Mouse (Mus musculus) common myeloid progenitor, adult 5-6 weeks (primary cell): ENCODE data around the gene Timm22. TPM values are rescaled to one million over a fixed set of nuclear protein-coding genes. Genes with fewer than 3 reads are reported as not detected.

Experiments
- total RNA-seq: library from RNA; stranded (forward); fragments of 200-1000, 187-1606 nt; gene quantifications from 2 replicates; pipeline ENCODE4 v1.2.3, GENCODE M21; 2017

Gene Timm22
- total RNA-seq, 1 experiment from 2014 or later, result 17.0 TPM

Other genes with a start within 250 kb of the Timm22 start
- gene Vps53, start 227.3 kb upstream of the Timm22 start, total RNA-seq, result 41.8 and 43.6 TPM in 2 replicates
- 0.44 and 2.0 TPM in 2 replicates for gene Fam57a, start 227.3 kb upstream of the Timm22 start, total RNA-seq
- not detected in 2 replicates for gene Dbil5, start 189.3 kb upstream of the Timm22 start, total RNA-seq
- 21.7 and 21.9 TPM in 2 replicates for gene Gemin4, start 189.3 kb upstream of the Timm22 start, total RNA-seq
- gene Mrm3, start 163.2 kb upstream of the Timm22 start, total RNA-seq, result 22.5 and 33.2 TPM in 2 replicates
- gene Glod4, start 163.2 kb upstream of the Timm22 start, total RNA-seq, result 216 and 244 TPM in 2 replicates
- gene Nxn, start 7.8 kb upstream of the Timm22 start, total RNA-seq, result 10.2 and 12.7 TPM in 2 replicates
- 32.9 and 42.4 TPM in 2 replicates for gene Abr, start 215.4 kb downstream of the Timm22 start, total RNA-seq